Mouse (Mus musculus): ENCODE measurements around the gene Qpctl. TPM values are rescaled to one million over a fixed set of nuclear protein-coding genes. Genes with fewer than 3 reads are reported as not detected.

Gene Qpctl
- polyA plus RNA-seq, 1 experiment from 2014 or later, result 22.4 TPM

DNA sequence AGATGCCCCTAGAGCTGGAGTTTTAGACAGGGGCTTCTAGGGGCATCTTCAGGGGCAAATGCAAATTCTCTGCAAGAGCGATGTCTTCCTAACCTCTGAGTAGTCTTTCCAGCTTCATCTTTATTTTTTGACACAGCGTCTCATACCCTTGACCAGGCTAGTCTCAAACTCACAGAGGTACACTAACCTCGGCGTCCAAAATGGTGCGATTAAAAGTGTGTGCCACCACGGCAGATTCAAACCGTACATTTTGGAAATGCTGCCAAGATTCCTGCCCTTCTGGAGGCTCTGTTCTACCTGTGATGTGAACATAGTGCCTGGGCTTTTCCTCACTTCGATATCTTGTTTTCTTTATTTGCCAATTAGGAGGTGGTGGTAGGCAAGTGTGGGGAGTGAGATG, 30.0 kb downstream of the Qpctl start:
- no peaks in the 10 kb centered on the region for H3K36me3 ChIP-seq (ENCODE audit: control insufficient read depth, insufficient read depth)
- ATAC-seq, result peak; percentile 6; the same call in 1 of the 2 replicates
- no peak overlapping the region for H3K4me3 ChIP-seq (replicated peaks; ENCODE audit: low read length)
- 0 out of 2 replicates have a peak, but pooled peaks cover 4% of the 10 kb centered on the region for H3K9me3 ChIP-seq (ENCODE audit: control insufficient read depth, low read length)
- no peak overlapping the region for H3K27ac ChIP-seq (ENCODE audit: low read length)
- H3K27me3 ChIP-seq (replicated peaks; ENCODE audit: control insufficient read depth, insufficient read depth, low read length), result no peaks in the 10 kb centered on the region
- H3K4me1 ChIP-seq (replicated peaks; ENCODE audit: control insufficient read depth, insufficient read depth, low read length), result peaks cover 21% of the 10 kb centered on the region
- 95% methylated on average over 8 of the region's 8 CpGs for WGBS
- no peak overlapping the region for H3K9ac ChIP-seq (replicated peaks; ENCODE audit: low read depth, low read length)
- peak overlapping the region; percentile 69; the same call in 1 of the 2 replicates for H3K4me2 ChIP-seq (ENCODE audit: low read length)

DNA sequence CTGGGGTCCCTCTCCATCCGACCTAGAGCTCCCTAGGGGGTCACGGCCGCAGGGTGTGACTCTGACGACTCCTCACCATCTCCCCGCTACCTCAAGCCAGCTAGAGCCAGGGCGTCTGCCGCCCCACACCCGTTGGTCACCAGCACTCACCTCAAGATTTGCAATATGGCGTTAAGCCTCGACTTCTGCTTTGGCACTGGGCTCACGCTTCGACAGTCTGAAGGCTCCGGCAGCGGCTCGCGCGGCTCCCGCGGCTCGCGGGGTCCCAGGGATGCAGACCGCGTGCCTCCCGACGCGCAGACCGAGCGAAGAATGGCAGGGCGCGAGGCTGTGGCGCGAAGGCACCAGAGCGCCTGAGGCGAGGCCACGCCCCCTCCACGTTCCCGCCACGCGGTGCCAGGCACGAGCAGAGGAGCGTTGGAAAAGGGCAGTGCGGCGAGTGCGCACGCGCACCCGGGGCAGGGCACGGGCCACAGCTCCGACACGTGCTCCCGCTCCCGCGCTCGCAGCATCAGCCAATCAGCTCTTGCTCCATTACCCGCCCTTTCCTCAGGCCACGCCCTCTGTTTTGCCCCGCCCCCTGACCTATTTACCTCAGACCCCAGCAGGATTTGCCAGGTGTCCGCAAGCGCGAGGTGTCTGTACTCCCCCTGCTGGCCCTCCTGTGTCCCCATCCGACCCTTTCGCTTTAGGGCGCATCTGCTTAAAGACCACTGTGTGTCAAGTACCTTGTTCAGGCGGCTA, 30.9 kb downstream of the Qpctl start, which contains the start of gene Gm4969:
Gene Gm4969, minus strand, starts transcription at position 341 of the 744 bp plus-strand sequence.
- H3K27ac ChIP-seq (ENCODE audit: low read length), result no peak within 1 kb of the TSS

DNA sequence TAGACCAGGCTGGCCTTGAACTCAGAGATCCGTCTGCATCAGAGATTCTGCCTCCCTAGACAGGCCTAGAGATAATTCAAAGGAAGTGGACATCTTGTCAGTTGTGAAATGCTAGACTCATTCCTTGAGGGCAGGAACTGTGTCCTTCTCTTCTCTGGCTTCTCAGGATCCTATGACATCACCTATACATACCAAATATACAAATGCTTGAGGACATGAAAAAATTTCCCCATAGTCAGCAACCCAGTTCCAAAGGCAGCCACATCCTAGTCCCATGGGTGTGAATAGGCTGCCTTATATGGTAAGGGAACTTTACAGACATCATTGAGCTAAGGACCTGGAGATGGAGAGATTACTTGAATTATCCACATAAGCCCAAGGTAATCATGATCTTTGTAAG, 39.5 kb downstream of the Qpctl start:
- no peak overlapping the region for H3K9ac ChIP-seq (replicated peaks; ENCODE audit: low read depth, low read length)
- no peaks in the 10 kb centered on the region for H3K9me3 ChIP-seq (ENCODE audit: control insufficient read depth, low read length)
- WGBS, result 86% methylated on average over 1 of the region's 1 CpGs
- no peak overlapping the region for H3K4me3 ChIP-seq (replicated peaks; ENCODE audit: low read length)
- no peak overlapping the region for H3K27ac ChIP-seq (ENCODE audit: low read length)
- H3K36me3 ChIP-seq (ENCODE audit: control insufficient read depth, insufficient read depth), result no peaks in the 10 kb centered on the region
- no peak overlapping the region for H3K4me2 ChIP-seq (ENCODE audit: low read length)
- no peaks in the 10 kb centered on the region for H3K4me1 ChIP-seq (replicated peaks; ENCODE audit: control insufficient read depth, insufficient read depth, low read length)
- no peak for ATAC-seq
- H3K27me3 ChIP-seq (replicated peaks; ENCODE audit: control insufficient read depth, insufficient read depth, low read length), result no peaks in the 10 kb centered on the region

More for the DNA sequence above, 30.9 kb downstream of the Qpctl start, which contains the start of gene Gm4969:
- peak; percentile 26 for ATAC-seq
- H3K9me3 ChIP-seq (ENCODE audit: control insufficient read depth, low read length), result 0 out of 2 replicates have a peak, but pooled peaks cover 4% of the 10 kb centered on the region
- no peaks in the 10 kb centered on the region for H3K27me3 ChIP-seq (replicated peaks; ENCODE audit: control insufficient read depth, insufficient read depth, low read length)
- peak within 1 kb of the TSS; percentile 23; the same call in 1 of the 2 replicates for H3K9ac ChIP-seq (replicated peaks; ENCODE audit: low read depth, low read length)
- H3K4me1 ChIP-seq (replicated peaks; ENCODE audit: control insufficient read depth, insufficient read depth, low read length), result peaks cover 21% of the 10 kb centered on the region
- H3K36me3 ChIP-seq (ENCODE audit: control insufficient read depth, insufficient read depth), result no peaks in the 10 kb centered on the region
- peak within 1 kb of the TSS; percentile 63 for H3K4me2 ChIP-seq (ENCODE audit: low read length)
- 20% methylated on average over 60 of the region's 64 CpGs for WGBS
- H3K4me3 ChIP-seq (replicated peaks; ENCODE audit: low read length), result peak within 1 kb of the TSS; percentile 39

DNA sequence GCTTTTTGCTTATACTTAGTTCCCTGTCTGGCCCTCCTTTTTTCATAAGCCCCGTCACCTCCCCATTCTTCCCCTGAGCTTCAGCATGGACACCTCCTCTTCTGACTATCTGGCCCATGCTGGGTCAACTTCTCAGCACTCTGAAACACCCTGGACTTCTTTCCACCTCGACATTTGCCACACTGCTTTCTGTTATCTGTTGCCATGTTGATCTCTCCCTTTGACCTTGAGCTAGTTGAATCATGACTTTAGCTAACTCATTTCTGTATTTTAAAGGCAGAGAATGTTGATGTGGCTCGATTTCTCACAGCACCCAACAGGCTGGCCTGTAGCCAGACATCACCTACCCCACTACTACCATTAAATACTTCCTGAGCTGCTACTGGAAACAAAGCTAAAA, 41.7 kb downstream of the Qpctl start:
- H3K4me2 ChIP-seq (ENCODE audit: low read length), result no peak overlapping the region
- no peaks in the 10 kb centered on the region for H3K9me3 ChIP-seq (ENCODE audit: control insufficient read depth, low read length)
- no peaks in the 10 kb centered on the region for H3K36me3 ChIP-seq (ENCODE audit: control insufficient read depth, insufficient read depth)
- no peak overlapping the region for H3K4me3 ChIP-seq (replicated peaks; ENCODE audit: low read length)
- ATAC-seq, result no peak
- H3K27ac ChIP-seq (ENCODE audit: low read length), result no peak overlapping the region
- H3K4me1 ChIP-seq (replicated peaks; ENCODE audit: control insufficient read depth, insufficient read depth, low read length), result no peaks in the 10 kb centered on the region
- H3K9ac ChIP-seq (replicated peaks; ENCODE audit: low read depth, low read length), result no peak overlapping the region
- no peaks in the 10 kb centered on the region for H3K27me3 ChIP-seq (replicated peaks; ENCODE audit: control insufficient read depth, insufficient read depth, low read length)
- WGBS, result 58% methylated on average over 3 of the region's 3 CpGs

DNA sequence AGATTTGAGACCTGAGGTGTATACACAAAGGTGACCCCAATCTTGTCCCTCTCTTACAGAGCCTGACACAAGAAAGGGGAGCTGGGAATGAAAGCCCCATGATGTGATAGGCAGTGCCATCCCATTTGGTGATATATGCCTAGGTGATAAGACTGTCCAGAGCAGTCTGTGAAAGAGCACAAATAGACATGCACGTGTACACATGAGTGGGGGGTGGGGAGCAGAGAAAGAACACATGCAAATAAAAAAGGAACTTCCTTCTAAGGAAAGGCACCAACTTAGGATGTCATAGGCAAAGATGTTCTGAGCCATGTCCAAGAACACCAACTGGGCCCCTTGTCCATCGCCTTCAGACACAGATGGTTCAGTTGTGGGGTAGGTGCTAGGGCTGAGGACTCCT, 44.6 kb downstream of the Qpctl start:
- Histone ChIP-seq H3K4me1 (replicated peaks; ENCODE audit: control insufficient read depth, insufficient read depth, low read length) (no peaks in the 10 kb centered on the region), H3K4me2 (ENCODE audit: low read length) (no peak overlapping the region), H3K9me3 (ENCODE audit: control insufficient read depth, low read length) (no peaks in the 10 kb centered on the region), H3K27ac (ENCODE audit: low read length) (no peak overlapping the region), H3K9ac (replicated peaks; ENCODE audit: low read depth, low read length) (no peak overlapping the region), H3K36me3 (ENCODE audit: control insufficient read depth, insufficient read depth) (no peaks in the 10 kb centered on the region), H3K4me3 (replicated peaks; ENCODE audit: low read length) (no peak overlapping the region), H3K27me3 (replicated peaks; ENCODE audit: control insufficient read depth, insufficient read depth, low read length) (no peaks in the 10 kb centered on the region)
- ATAC-seq, result no peak
- 81% methylated on average over 2 of the region's 2 CpGs for WGBS

DNA sequence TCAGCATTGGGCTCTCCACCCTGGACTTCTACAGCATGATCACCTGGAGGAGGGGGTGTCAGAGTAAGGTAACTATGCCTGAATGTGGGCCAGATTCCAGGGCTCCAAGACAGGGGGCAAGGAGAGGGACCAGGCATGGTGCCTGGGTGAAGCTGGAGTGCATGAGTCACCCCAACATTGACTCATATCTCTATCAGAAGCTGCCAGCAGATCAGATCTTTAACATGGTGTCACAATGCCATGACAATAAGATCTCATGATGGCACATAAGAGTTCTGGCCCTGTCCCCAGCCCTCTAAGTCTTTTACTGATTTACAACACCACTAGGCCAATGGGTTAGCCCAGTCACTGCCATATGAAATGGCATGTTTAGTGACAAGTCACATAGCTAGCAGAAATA, 45.4 kb downstream of the Qpctl start:
- Histone ChIP-seq H3K9me3 (ENCODE audit: control insufficient read depth, low read length) (no peaks in the 10 kb centered on the region), H3K4me1 (replicated peaks; ENCODE audit: control insufficient read depth, insufficient read depth, low read length) (no peaks in the 10 kb centered on the region), H3K36me3 (ENCODE audit: control insufficient read depth, insufficient read depth) (no peaks in the 10 kb centered on the region), H3K4me3 (replicated peaks; ENCODE audit: low read length) (no peak overlapping the region), H3K27me3 (replicated peaks; ENCODE audit: control insufficient read depth, insufficient read depth, low read length) (no peaks in the 10 kb centered on the region), H3K27ac (ENCODE audit: low read length) (no peak overlapping the region), H3K4me2 (ENCODE audit: low read length) (no peak overlapping the region), H3K9ac (replicated peaks; ENCODE audit: low read depth, low read length) (no peak overlapping the region)
- ATAC-seq, result no peak

DNA sequence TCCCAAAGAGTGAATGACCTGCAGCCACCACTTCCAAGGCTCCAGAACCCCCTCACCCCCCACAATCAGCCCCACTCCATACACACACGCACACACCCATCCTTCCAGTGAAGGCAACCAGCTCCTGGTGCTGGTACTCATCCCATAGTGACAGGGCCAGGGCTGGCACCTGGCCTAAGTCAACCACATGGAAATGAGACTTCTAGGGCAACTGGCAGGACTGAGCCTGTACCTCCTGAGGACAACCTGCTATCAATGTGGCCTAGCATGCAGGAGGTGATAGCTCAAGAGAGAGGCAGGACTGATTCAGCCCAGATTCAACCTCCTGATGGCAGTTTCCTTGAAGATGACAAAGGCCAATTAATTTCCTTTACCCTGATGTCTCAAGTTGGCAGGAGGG, 48.8 kb downstream of the Qpctl start:
- H3K4me3 ChIP-seq (replicated peaks; ENCODE audit: low read length), result no peak overlapping the region
- H3K4me1 ChIP-seq (replicated peaks; ENCODE audit: control insufficient read depth, insufficient read depth, low read length), result peaks cover 14% of the 10 kb centered on the region
- no peak overlapping the region for H3K9ac ChIP-seq (replicated peaks; ENCODE audit: low read depth, low read length)
- no peaks in the 10 kb centered on the region for H3K27me3 ChIP-seq (replicated peaks; ENCODE audit: control insufficient read depth, insufficient read depth, low read length)
- H3K9me3 ChIP-seq (ENCODE audit: control insufficient read depth, low read length), result no peaks in the 10 kb centered on the region
- WGBS, result 76% methylated on average over 1 of the region's 1 CpGs
- H3K36me3 ChIP-seq (ENCODE audit: control insufficient read depth, insufficient read depth), result no peaks in the 10 kb centered on the region
- no peak for ATAC-seq
- H3K27ac ChIP-seq (ENCODE audit: low read length), result no peak overlapping the region
- H3K4me2 ChIP-seq (ENCODE audit: low read length), result no peak overlapping the region

DNA sequence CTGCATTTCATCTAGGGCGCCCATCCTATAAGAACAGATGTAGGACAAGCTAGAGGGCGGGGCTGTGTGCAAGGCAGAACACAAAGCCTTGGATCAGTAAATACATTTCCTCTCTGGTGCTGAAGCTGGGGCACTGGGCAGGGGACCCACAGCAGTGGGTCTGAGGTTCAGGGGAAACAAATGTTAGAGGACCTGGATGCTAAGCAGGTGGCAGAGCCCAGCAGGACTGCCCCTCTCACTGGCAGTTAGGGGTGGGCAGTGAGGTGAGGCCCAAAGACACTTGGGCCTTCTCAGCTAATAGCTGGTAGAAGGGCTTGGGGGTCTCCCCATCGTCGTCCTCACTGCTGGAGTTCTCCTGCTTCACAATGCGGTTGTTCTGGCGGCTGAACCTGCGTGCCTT, 50.3 kb downstream of the Qpctl start:
- Histone ChIP-seq H3K36me3 (ENCODE audit: control insufficient read depth, insufficient read depth) (no peaks in the 10 kb centered on the region), H3K4me2 (ENCODE audit: low read length) (no peak overlapping the region), H3K9me3 (ENCODE audit: control insufficient read depth, low read length) (no peaks in the 10 kb centered on the region), H3K4me3 (replicated peaks; ENCODE audit: low read length) (no peak overlapping the region), H3K27me3 (replicated peaks; ENCODE audit: control insufficient read depth, insufficient read depth, low read length) (no peaks in the 10 kb centered on the region), H3K4me1 (replicated peaks; ENCODE audit: control insufficient read depth, insufficient read depth, low read length) (peaks cover 29% of the 10 kb centered on the region), H3K9ac (replicated peaks; ENCODE audit: low read depth, low read length) (no peak overlapping the region), H3K27ac (ENCODE audit: low read length) (no peak overlapping the region)
- ATAC-seq, result no peak
- WGBS, result 61% methylated on average over 7 of the region's 7 CpGs

DNA sequence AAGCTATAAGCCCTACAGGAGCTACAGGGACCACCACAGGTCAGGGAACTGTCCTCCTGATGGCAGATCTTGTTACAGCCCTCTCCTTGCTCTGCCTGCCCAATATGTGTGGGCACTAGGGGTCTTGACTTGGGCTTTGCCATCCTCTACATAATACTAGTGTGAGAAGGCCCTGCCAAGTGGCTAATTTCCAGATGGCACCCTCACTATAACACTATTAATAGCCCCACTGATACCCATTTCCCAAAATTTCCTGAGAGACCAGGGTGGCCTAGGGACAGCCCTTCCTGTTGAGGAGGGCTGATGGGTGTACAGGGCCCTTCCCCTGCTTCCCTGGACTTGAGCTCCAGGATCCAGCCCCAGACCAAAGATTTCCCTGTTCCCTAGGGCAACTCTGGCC, 51.2 kb downstream of the Qpctl start:
- H3K9ac ChIP-seq (replicated peaks; ENCODE audit: low read depth, low read length), result no peak overlapping the region
- no peaks in the 10 kb centered on the region for H3K36me3 ChIP-seq (ENCODE audit: control insufficient read depth, insufficient read depth)
- no peak overlapping the region for H3K4me2 ChIP-seq (ENCODE audit: low read length)
- no peaks in the 10 kb centered on the region for H3K27me3 ChIP-seq (replicated peaks; ENCODE audit: control insufficient read depth, insufficient read depth, low read length)
- peaks cover 38% of the 10 kb centered on the region for H3K4me1 ChIP-seq (replicated peaks; ENCODE audit: control insufficient read depth, insufficient read depth, low read length)
- no peaks in the 10 kb centered on the region for H3K9me3 ChIP-seq (ENCODE audit: control insufficient read depth, low read length)
- H3K27ac ChIP-seq (ENCODE audit: low read length), result no peak overlapping the region
- no peak overlapping the region for H3K4me3 ChIP-seq (replicated peaks; ENCODE audit: low read length)
- no peak for ATAC-seq

Measured in forebrain, embryonic 16.5 days (tissue).